Mouse (Mus musculus): ENCODE results near the gene Pxdc1.

DNA sequence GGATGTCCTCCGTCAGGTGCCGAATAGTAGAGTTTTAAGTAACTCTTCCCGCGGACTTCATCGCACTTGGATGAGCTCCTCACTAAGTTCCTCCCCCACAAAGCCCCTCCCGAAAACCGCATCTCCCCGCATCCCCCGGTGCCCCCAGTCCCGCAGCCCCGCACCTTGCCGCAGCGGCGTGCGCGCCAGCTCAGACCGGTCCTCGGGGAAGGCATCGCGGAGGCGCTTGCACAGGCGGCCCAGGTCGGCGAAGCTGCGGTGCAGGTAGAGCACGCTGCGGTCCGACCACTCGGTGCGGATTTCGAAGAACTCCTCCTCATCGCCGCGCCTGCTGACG is 1.3 kb downstream of the Pxdc1 start:
- no peak for TF ChIP-seq POLR2A (IDR thresholded peaks at IDR 0.05; ENCODE audit: low read depth, low read length)
- TF ChIP-seq CTCF (conservative IDR thresholded peaks at IDR 0.05; ENCODE audit: insufficient read depth, insufficient read length, low read depth, low read length), result no peak
